17 mouse cellular contexts compared by ENCODE assay signal in genomic region chr2:114259539-114259938, GRCm38 (mm10).
"Had no signal": no experiment of that assay in that cellular context is flagged by ENCODE, and none has a peak within 500 bp of the region (broad histone marks: within the 10 kb centered on the region; RNA-seq: fewer than 3 reads in every experiment).

No protein-coding gene starts in this region.

- H3K9ac ChIP-seq: lung, embryonic 14.5 days; midbrain, embryonic 12.5 days; neural tube, embryonic 13.5 days; neural tube, embryonic 15.5 days had no signal

- H3K4me2 ChIP-seq: lung, embryonic 14.5 days; midbrain, embryonic 12.5 days; neural tube, embryonic 13.5 days; neural tube, embryonic 15.5 days had no signal

- H3K9me3 ChIP-seq: midbrain, embryonic 10.5 days; midbrain, embryonic 12.5 days; neural tube, embryonic 13.5 days; neural tube, embryonic 15.5 days had no signal

- H3K36me3 ChIP-seq: midbrain, embryonic 10.5 days; midbrain, embryonic 12.5 days; neural tube, embryonic 13.5 days; neural tube, embryonic 15.5 days had no signal

- H3K4me3 ChIP-seq: midbrain, embryonic 10.5 days; midbrain, embryonic 12.5 days; myocyte; neural tube, embryonic 13.5 days; neural tube, embryonic 15.5 days had no signal

- ATAC-seq: midbrain, embryonic 16.5 days had no signal

- DNase-seq: lung, adult 18-20 months; lung, embryonic 14.5 days; lung, postnatal 10 days; lung, postnatal 4 days; midbrain, embryonic 14.5 days; retina, postnatal 1 day; right cerebral cortex, postnatal 4 days; spleen, adult 18-20 months; thymus, adult 18-20 months; thymus, postnatal 14 days; thymus, postnatal 4 days had no signal

- H3K27ac ChIP-seq: midbrain, embryonic 10.5 days; midbrain, embryonic 12.5 days; neural tube, embryonic 13.5 days; neural tube, embryonic 15.5 days had no signal
